In genomic region chr7:127223106-127223505, GRCm38 (mm10) we compare ENCODE assay signal across 20 mouse cellular contexts.
"Had no signal": no experiment of that assay in that cellular context is flagged by ENCODE, and none has a peak within 500 bp of the region (broad histone marks: within the 10 kb centered on the region; RNA-seq: fewer than 3 reads in every experiment).

No protein-coding gene starts in this region.

- H3K36me3 ChIP-seq: lung, embryonic 15.5 days; neural tube, embryonic 15.5 days; stomach, embryonic 15.5 days had no signal

- H3K9me3 ChIP-seq: lung, embryonic 15.5 days; neural tube, embryonic 12.5 days; neural tube, embryonic 15.5 days; stomach, embryonic 15.5 days had no signal

- H3K27ac ChIP-seq: kidney, postnatal 0 days; layer of hippocampus, adult 2 months; lung, embryonic 15.5 days; neural tube, embryonic 12.5 days; neural tube, embryonic 15.5 days; stomach, embryonic 15.5 days had no signal

- H3K9ac ChIP-seq: lung, embryonic 15.5 days; neural tube, embryonic 12.5 days; neural tube, embryonic 15.5 days; stomach, embryonic 15.5 days had no signal

- DNase-seq: kidney, adult 18-20 months; kidney, adult 9 months; kidney, postnatal 25 days; layer of hippocampus, adult 9-11 months; lung, adult 18-20 months; lung, postnatal 14 days; lung, postnatal 4 days; midbrain, embryonic 14.5 days; right cerebral cortex, adult 18-20 months; right cerebral cortex, postnatal 14 days; right cerebral cortex, postnatal 4 days; thymus, postnatal 25 days had no signal

- H3K27me3 ChIP-seq: lung, embryonic 15.5 days; neural tube, embryonic 12.5 days; neural tube, embryonic 15.5 days; stomach, embryonic 15.5 days had no signal

- ATAC-seq: intestine, embryonic 16.5 days had no signal

- H3K4me1 ChIP-seq: lung, embryonic 15.5 days; neural tube, embryonic 12.5 days; neural tube, embryonic 15.5 days; stomach, embryonic 15.5 days had no signal

- H3K4me3 ChIP-seq: layer of hippocampus, adult 2 months; lung, embryonic 15.5 days; neural tube, embryonic 12.5 days; neural tube, embryonic 15.5 days; stomach, embryonic 15.5 days had no signal

- H3K4me2 ChIP-seq: lung, embryonic 15.5 days; midbrain, embryonic 11.5 days; neural tube, embryonic 12.5 days; neural tube, embryonic 15.5 days; stomach, embryonic 15.5 days had no signal
